Mouse (Mus musculus): ENCODE measurements around the gene Tes.

GRCm38 (mm10) chr6:17079826-17080225, 14.9 kb downstream of the Tes start:
- TF ChIP-seq ZNF384 (IDR thresholded peaks at IDR 0.05; ENCODE audit: low read depth, low read length) = no peak
- no peak for TF ChIP-seq CHD2 (IDR thresholded peaks at IDR 0.05; ENCODE audit: low read depth, low read length)

All from ES-E14 (cell line).